Mouse (Mus musculus) heart, embryonic 10.5 days (tissue): ENCODE results near the gene Ciao2a. TPM values are rescaled to one million over a fixed set of nuclear protein-coding genes. Genes with fewer than 3 reads are reported as not detected.
A peak's percentile ranks its signal among the peaks of the same experiment; 100 is the strongest.

Source experiments
- DNase-seq: peaks from one replicate; pipeline ENCODE4 v3.0.0-alpha.2; 2017; ENCODE audit warnings: low spot score
- H3K27ac ChIP-seq: fragments of 300-500 bp; sonication (generic); 2 replicates; pipeline ENCODE4 v1.5.1; 2016; ENCODE audit warnings: mild to moderate bottlenecking
- H3K27me3 ChIP-seq: fragments of 300-500 bp; sonication (generic); 2 replicates; pipeline ENCODE4 v1.6.1; 2016; ENCODE audit warnings: mild to moderate bottlenecking; ENCODE audit not compliant: poor library complexity, insufficient read depth, severe bottlenecking
- H3K36me3 ChIP-seq: fragments of 300-500 bp; sonication (generic); 2 replicates; pipeline ENCODE4 v1.6.1; 2016; ENCODE audit warnings: mild to moderate bottlenecking, moderate library complexity
- H3K4me1 ChIP-seq: fragments of 300-500 bp; sonication (generic); 2 replicates; pipeline ENCODE4 v1.6.1; 2016; ENCODE audit warnings: mild to moderate bottlenecking
- H3K4me3 ChIP-seq: fragments of 300-500 bp; sonication (generic); 2 replicates; pipeline ENCODE4 v1.5.1; 2016; ENCODE audit warnings: mild to moderate bottlenecking, moderate library complexity
- H3K9me3 ChIP-seq: fragments of 300-500 bp; sonication (generic); 2 replicates; pipeline ENCODE4 v1.6.1; 2016; ENCODE audit warnings: mild to moderate bottlenecking, moderate library complexity
- WGBS: fragments of 180-500 bp; shearing (Covaris S2); methylation state at CpG from one replicate; pipeline ENCODE4 v1.1.7; 2016; 5-methylcytosine and 5-hydroxymethylcytosine counted together
- polyA plus RNA-seq: library from polyadenylated mRNA; unstranded; fragments of >200 nt; fragmentation: Nextera tagmentation; extraction: Ambion mirVana; gene quantifications from 2 replicates; pipeline ENCODE4 v1.2.1, GENCODE M21; 2016

Ciao2a gene
- polyA plus RNA-seq, 1 experiment from 2014 or later, result 174 TPM

- no peak overlapping the region for H3K4me3 ChIP-seq
- 89% methylated on average over 6 of the region's 6 CpGs for WGBS
- H3K4me1 ChIP-seq, result no peaks in the 10 kb centered on the region
- no peak for DNase-seq
- H3K27me3 ChIP-seq, result no peaks in the 10 kb centered on the region
- H3K27ac ChIP-seq, result no peak overlapping the region
- H3K36me3 ChIP-seq, result peaks cover 77% of the 10 kb centered on the region
- H3K9me3 ChIP-seq, result no peaks in the 10 kb centered on the region
Measured at GRCm38 (mm10) chr9:66102668-66103067, 23.7 kb upstream of the Ciao2a start.

GRCm38 (mm10) chr9:66104601-66105000 is 21.8 kb upstream of the Ciao2a start:
- Histone ChIP-seq H3K36me3 (peaks cover 85% of the 10 kb centered on the region), H3K4me1 (no peaks in the 10 kb centered on the region), H3K27ac (no peak overlapping the region), H3K27me3 (no peaks in the 10 kb centered on the region), H3K4me3 (no peak overlapping the region), H3K9me3 (no peaks in the 10 kb centered on the region)
- DNase-seq, result no peak
- 92% methylated on average over 4 of the region's 4 CpGs for WGBS

GRCm38 (mm10) chr9:66105168-66105567 is 21.2 kb upstream of the Ciao2a start:
- no peaks in the 10 kb centered on the region for H3K9me3 ChIP-seq
- DNase-seq, result no peak
- peaks cover 81% of the 10 kb centered on the region for H3K36me3 ChIP-seq
- WGBS, result 89% methylated on average over 8 of the region's 8 CpGs
- no peak overlapping the region for H3K4me3 ChIP-seq
- no peak overlapping the region for H3K27ac ChIP-seq
- H3K27me3 ChIP-seq, result no peaks in the 10 kb centered on the region
- no peaks in the 10 kb centered on the region for H3K4me1 ChIP-seq

- Histone ChIP-seq H3K36me3 (peaks cover 54% of the 10 kb centered on the region), H3K27me3 (no peaks in the 10 kb centered on the region)
Measured at GRCm38 (mm10) chr9:66109574-66109973, 16.8 kb upstream of the Ciao2a start.

DNA sequence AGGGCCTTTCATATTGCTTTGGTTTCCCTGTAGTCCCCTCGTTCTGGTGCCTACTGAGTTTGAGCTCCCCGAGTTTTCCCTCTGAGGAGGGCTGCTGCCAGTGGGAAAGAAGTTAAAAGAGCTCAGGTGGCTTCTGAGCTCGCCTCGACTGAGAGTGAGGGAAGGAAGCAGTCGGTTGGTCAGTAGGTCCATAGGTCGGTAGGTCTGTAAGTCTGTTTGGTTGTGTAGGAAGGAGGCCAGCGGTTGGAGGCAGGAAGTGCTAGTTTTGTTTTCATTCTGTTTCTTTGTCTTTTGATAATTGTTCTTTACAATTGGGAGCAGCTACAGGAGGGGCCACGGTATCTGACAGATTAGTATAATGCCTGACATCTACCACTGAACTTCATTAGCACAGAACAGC is 16.3 kb upstream of the Ciao2a start:
- no peak overlapping the region for H3K27ac ChIP-seq
- H3K9me3 ChIP-seq, result no peaks in the 10 kb centered on the region
- no peak for DNase-seq
- H3K4me3 ChIP-seq, result no peak overlapping the region
- 69% methylated on average over 8 of the region's 8 CpGs for WGBS
- H3K27me3 ChIP-seq, result no peaks in the 10 kb centered on the region
- peaks cover 53% of the 10 kb centered on the region for H3K36me3 ChIP-seq
- no peaks in the 10 kb centered on the region for H3K4me1 ChIP-seq

More at GRCm38 (mm10) chr9:66109574-66109973, 16.8 kb upstream of the Ciao2a start:
- peak; percentile 19 for DNase-seq
- no peak overlapping the region for H3K4me3 ChIP-seq
- H3K9me3 ChIP-seq, result no peaks in the 10 kb centered on the region
- H3K4me1 ChIP-seq, result no peaks in the 10 kb centered on the region
- H3K27ac ChIP-seq, result no peak overlapping the region
- 94% methylated on average over 1 of the region's 1 CpGs for WGBS

DNA sequence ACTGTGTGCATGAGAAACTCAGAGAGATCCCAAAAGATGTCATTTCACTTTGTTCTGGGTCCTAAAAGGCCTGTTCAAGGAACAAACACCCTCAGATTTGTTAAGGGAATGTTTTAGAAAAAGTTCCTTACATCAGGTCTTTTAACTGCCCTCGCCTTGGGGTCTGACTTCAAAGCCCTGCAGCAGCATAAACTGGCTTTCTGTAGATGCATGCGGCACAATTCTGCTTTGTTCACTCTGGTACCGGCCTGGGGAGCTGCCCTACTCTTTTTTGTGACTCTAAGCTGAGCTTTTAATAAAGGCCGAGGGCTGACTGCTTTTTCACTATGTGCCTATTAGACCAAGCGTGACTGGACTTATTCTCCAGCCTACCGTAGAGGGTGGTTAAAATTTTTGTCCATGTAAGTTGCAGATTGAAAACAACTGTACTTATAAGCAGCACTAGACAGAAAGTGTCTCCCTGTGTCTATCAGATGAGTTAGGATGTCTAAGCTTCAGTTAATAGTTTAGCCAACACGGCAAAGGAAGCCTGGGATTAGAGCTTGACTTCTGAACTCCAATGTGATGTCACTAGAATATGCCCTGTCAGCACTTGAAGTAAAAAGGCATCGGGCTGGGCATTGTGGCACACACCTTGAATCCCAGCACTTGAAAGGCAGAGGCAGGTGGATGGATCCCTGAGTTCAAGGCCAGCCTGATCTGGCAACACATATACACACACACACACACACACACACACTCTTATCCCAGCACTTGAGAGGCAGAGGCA is 15.6 kb upstream of the Ciao2a start:
- H3K27me3 ChIP-seq, result no peaks in the 10 kb centered on the region
- no peaks in the 10 kb centered on the region for H3K4me1 ChIP-seq
- H3K4me3 ChIP-seq, result no peak overlapping the region
- H3K36me3 ChIP-seq, result peaks cover 48% of the 10 kb centered on the region
- no peaks in the 10 kb centered on the region for H3K9me3 ChIP-seq
- no peak for DNase-seq
- 81% methylated on average over 8 of the region's 8 CpGs for WGBS
- H3K27ac ChIP-seq, result no peak overlapping the region

- no peaks in the 10 kb centered on the region for H3K27me3 ChIP-seq
- no peaks in the 10 kb centered on the region for H3K9me3 ChIP-seq
- DNase-seq, result no peak
- H3K4me3 ChIP-seq, result no peak overlapping the region
- no peaks in the 10 kb centered on the region for H3K4me1 ChIP-seq
- 77% methylated on average over 3 of the region's 3 CpGs for WGBS
- peaks cover 21% of the 10 kb centered on the region for H3K36me3 ChIP-seq
- H3K27ac ChIP-seq, result no peak overlapping the region
Measured at GRCm38 (mm10) chr9:66114341-66114740, 12.1 kb upstream of the Ciao2a start.

DNA sequence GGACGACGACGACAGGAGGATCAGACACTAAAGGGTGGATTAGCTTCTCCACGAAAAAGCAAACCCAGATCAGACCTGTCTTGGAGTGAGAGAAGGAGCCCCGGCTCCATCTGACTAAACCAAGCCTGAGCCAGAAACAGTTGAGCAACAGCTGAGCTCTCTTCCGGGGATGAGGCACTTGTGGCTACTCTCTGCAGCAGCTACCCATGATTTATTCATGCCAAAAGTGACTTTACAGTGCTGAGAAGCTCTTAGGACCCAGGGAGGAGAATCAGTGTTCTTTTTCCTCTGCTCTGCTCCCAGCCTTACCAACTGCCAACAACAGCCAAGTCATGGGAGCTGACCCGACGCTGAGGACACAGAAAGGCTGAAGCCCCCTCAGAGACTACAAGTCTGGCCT is 9.5 kb upstream of the Ciao2a start:
- Histone ChIP-seq H3K27ac (no peak overlapping the region), H3K4me1 (no peaks in the 10 kb centered on the region), H3K36me3 (peaks cover 21% of the 10 kb centered on the region), H3K4me3 (no peak overlapping the region), H3K27me3 (no peaks in the 10 kb centered on the region), H3K9me3 (no peaks in the 10 kb centered on the region)
- WGBS, result 66% methylated on average over 8 of the region's 8 CpGs
- no peak for DNase-seq

DNA sequence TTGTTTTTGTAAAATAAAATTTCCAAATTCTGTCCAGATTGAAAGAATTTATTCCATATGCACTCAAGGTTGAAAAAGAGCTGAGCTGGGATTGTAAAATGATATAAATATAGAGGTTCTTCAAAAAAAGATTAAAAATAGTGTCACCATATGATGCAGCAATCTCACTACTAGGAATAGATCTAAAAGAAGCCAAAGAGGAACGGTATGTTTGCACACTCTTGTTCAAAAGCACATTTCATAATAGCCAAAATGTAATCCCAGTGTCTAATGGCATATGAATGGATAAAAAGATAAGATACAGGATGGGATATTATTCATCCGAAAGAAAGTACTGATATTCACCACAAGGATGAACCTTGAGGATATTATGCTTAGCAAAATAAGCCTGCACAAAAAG is 6.9 kb upstream of the Ciao2a start:
- H3K36me3 ChIP-seq, result peaks cover 9% of the 10 kb centered on the region; the same call in 1 of the 2 replicates
- peaks cover 9% of the 10 kb centered on the region; the same call in 1 of the 2 replicates for H3K4me1 ChIP-seq
- no peaks in the 10 kb centered on the region for H3K9me3 ChIP-seq
- H3K4me3 ChIP-seq, result no peak overlapping the region
- H3K27ac ChIP-seq, result no peak overlapping the region
- 88% methylated on average over 2 of the region's 2 CpGs for WGBS
- no peaks in the 10 kb centered on the region for H3K27me3 ChIP-seq
- DNase-seq, result no peak

DNA sequence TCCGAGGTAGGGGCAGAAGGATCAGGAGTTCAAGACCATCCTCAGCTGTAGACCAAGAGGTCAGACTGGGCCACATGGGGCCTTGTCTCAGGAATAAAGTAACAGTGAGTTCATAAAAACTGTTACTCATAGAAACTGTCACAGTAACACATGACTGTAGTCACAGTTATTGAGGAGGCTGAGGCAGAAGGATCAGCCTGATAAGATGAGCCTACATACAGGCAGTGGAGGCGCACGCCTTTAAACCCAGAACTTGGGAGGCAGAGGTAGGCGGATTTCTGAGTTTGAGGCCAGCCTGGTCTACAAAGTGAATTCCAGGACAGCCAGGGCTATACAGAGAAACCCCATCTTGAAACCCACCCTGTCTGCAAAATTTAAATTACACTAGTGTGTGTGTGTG is 6.3 kb upstream of the Ciao2a start:
- Histone ChIP-seq H3K4me3 (no peak overlapping the region), H3K36me3 (peaks cover 5% of the 10 kb centered on the region; the same call in 1 of the 2 replicates), H3K27me3 (no peaks in the 10 kb centered on the region), H3K9me3 (no peaks in the 10 kb centered on the region), H3K27ac (no peak overlapping the region), H3K4me1 (peaks cover 13% of the 10 kb centered on the region; the same call in 1 of the 2 replicates)
- 88% methylated on average over 4 of the region's 4 CpGs for WGBS
- no peak for DNase-seq

DNA sequence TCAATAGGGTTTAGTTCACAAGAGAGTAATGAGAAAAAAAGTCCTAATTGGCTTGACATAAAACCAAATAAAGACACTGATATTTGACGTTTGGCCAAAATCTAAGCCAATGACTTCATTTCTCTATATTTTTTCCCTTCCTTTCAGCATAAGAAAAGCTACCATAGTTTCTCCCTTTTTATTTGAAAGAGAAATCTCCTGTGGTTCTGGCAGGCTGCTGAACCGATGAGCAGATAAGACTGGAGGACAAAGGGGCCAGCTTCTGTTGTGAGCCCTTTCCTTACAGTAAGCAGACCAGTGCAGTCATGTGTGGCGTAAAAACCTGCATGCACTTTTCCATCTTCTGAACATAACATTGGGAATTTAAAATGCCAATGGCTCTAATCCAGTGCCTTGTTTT is 5.5 kb upstream of the Ciao2a start:
- Histone ChIP-seq H3K9me3 (no peaks in the 10 kb centered on the region), H3K36me3 (0 out of 2 replicates have a peak, but pooled peaks cover 2% of the 10 kb centered on the region), H3K4me1 (peaks cover 21% of the 10 kb centered on the region; the same call in 1 of the 2 replicates), H3K27ac (no peak overlapping the region), H3K27me3 (no peaks in the 10 kb centered on the region), H3K4me3 (no peak overlapping the region)
- DNase-seq, result no peak
- 64% methylated on average over 3 of the region's 3 CpGs for WGBS

DNA sequence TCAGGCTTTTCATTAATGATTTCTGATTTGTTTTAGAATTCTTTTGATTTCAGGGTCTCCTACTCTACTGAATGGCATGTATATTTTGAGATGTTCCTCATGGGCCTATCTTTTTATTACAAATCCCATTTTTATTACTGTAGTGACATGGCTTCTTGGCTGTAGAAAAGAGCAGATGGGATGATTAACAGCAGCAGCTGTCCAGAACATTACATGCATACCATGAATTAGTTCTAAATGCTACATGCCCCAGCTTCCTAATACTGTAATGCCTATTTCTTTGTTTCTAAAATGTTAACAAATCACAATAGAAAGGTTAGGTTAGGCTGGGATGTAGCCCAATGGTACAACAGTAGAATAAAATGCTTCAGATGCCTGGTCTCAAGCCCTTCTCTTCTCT is 5.0 kb upstream of the Ciao2a start:
- no peaks in the 10 kb centered on the region for H3K27me3 ChIP-seq
- DNase-seq, result no peak
- H3K27ac ChIP-seq, result no peak overlapping the region
- no peaks in the 10 kb centered on the region for H3K9me3 ChIP-seq
- peaks cover 21% of the 10 kb centered on the region; the same call in 1 of the 2 replicates for H3K4me1 ChIP-seq
- no peak overlapping the region for H3K4me3 ChIP-seq
- 0 out of 2 replicates have a peak, but pooled peaks cover 2% of the 10 kb centered on the region for H3K36me3 ChIP-seq

GRCm38 (mm10) chr9:66123648-66124047 is 2.8 kb upstream of the Ciao2a start:
- 17% methylated on average over 5 of the region's 5 CpGs for WGBS
- peaks cover 30% of the 10 kb centered on the region for H3K4me1 ChIP-seq
- DNase-seq, result no peak
- no peaks in the 10 kb centered on the region for H3K27me3 ChIP-seq
- no peaks in the 10 kb centered on the region for H3K36me3 ChIP-seq
- H3K4me3 ChIP-seq, result peak overlapping the region; percentile 79
- no peak overlapping the region for H3K27ac ChIP-seq
- no peaks in the 10 kb centered on the region for H3K9me3 ChIP-seq
